Mouse (Mus musculus) left cerebral cortex, postnatal 25 days (tissue): ENCODE measurements around the gene Actr5. TPM values are rescaled to one million over a fixed set of nuclear protein-coding genes. Genes with fewer than 3 reads are reported as not detected.

ENCODE experiments used
- DNase-seq, 2 experiments: peaks; one replicate each; pipeline ENCODE4 v3.0.0; 2022; ENCODE audit warnings: low spot score in 2 of 2, mixed read lengths in 1 of 2
- intact Hi-C: fragments of 180-260 bp; cut with DNase I; formaldehyde crosslinking; loops from one replicate; pipeline ENCODE4 v1.15.1; 2025
- total RNA-seq, 2 experiments: library from RNA; stranded (reverse); gene quantifications; 2 replicates each; pipeline ENCODE4 v1.2.3; 2021

Gene Actr5
- total RNA-seq, 2 experiments from 2014 or later: 7.3 to 9.6 TPM

GRCm38 (mm10) chr2:158658822-158659221 lies 34.1 kb downstream of the Actr5 start:
- DNase-seq: no peak
- intact Hi-C loops: no loop called here

GRCm38 (mm10) chr2:158659346-158659745 lies 34.7 kb downstream of the Actr5 start:
- no peak for DNase-seq
- intact Hi-C loops: no loop called here

GRCm38 (mm10) chr2:158665098-158665497 lies 40.4 kb downstream of the Actr5 start, which contains the start of gene Ppp1r16b:
Gene Ppp1r16b, plus strand, starts transcription at chr2:158665398.
- intact Hi-C loops: no loop called here
- DNase-seq: no peak

- DNase-seq: no peak
- intact Hi-C loops: no loop called here
Observed at GRCm38 (mm10) chr2:158666071-158666800, 41.5 kb downstream of the Actr5 start.

- DNase-seq: peak; percentile 79 to 86
- intact Hi-C loops: no loop called here
Observed at GRCm38 (mm10) chr2:158667022-158667670, 42.5 kb downstream of the Actr5 start.

GRCm38 (mm10) chr2:158667671-158668432 lies 43.2 kb downstream of the Actr5 start:
- intact Hi-C loops: loop anchor here (1.0 kb wide), 1 partner anchor 77 kb away; no protein-coding TSS in a partner anchor
- peak; percentile 64 to 72 for DNase-seq

GRCm38 (mm10) chr2:158668433-158669010 lies 43.8 kb downstream of the Actr5 start:
- intact Hi-C loops: loop anchor here (1.0 kb wide), 1 partner anchor 77 kb away; no protein-coding TSS in a partner anchor
- DNase-seq: peak; percentile 41 to 64

- no peak for DNase-seq
- intact Hi-C loops: no loop called here
Observed at GRCm38 (mm10) chr2:158669199-158670195, 44.8 kb downstream of the Actr5 start.

GRCm38 (mm10) chr2:158670571-158670970 lies 45.9 kb downstream of the Actr5 start:
- no peak for DNase-seq
- intact Hi-C loops: no loop called here

- DNase-seq: no peak
- intact Hi-C loops: no loop called here
Observed at GRCm38 (mm10) chr2:158672829-158673228, 48.1 kb downstream of the Actr5 start.

GRCm38 (mm10) chr2:158673493-158673892 lies 48.8 kb downstream of the Actr5 start:
- DNase-seq: no peak
- intact Hi-C loops: no loop called here

- DNase-seq: no peak
- intact Hi-C loops: no loop called here
Observed at GRCm38 (mm10) chr2:158674131-158674530, 49.4 kb downstream of the Actr5 start.

GRCm38 (mm10) chr2:158674759-158675158 lies 50.1 kb downstream of the Actr5 start:
- intact Hi-C loops: no loop called here
- no peak for DNase-seq

GRCm38 (mm10) chr2:158675161-158675560 lies 50.5 kb downstream of the Actr5 start:
- intact Hi-C loops: no loop called here
- no peak for DNase-seq

GRCm38 (mm10) chr2:158675907-158676533 lies 51.3 kb downstream of the Actr5 start:
- intact Hi-C loops: no loop called here
- DNase-seq: no peak

GRCm38 (mm10) chr2:158677946-158678345 lies 53.3 kb downstream of the Actr5 start:
- intact Hi-C loops: no loop called here
- DNase-seq: no peak

- intact Hi-C loops: no loop called here
- no peak for DNase-seq
Observed at GRCm38 (mm10) chr2:158679091-158679490, 54.4 kb downstream of the Actr5 start.

GRCm38 (mm10) chr2:158680357-158680889 lies 55.7 kb downstream of the Actr5 start:
- intact Hi-C loops: no loop called here
- no peak for DNase-seq
